Mouse (Mus musculus): ENCODE data around the gene Elovl6.

DNA sequence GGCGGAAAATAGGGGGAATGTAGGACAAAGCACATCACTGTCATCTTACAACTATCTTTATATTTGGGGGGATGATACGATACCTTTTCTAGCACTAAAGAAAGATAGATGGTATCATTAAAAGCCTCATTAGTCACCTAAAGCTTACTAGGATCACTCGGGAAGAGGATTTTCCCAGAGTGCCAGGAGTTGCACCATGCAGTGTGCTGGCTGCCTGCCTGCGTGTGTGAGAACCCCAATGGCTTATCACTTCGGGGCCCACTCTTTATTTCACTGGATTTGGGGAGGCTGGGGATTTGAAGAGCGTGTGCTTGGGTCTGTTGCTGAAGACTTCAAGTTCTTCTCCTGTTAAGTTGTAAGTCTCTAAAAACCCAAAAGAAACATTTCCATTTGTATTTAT is 73.8 kb downstream of the Elovl6 start:
- TF ChIP-seq CTCF (IDR thresholded peaks at IDR 0.05) (no peak), EP300 (IDR thresholded peaks at IDR 0.05) (no peak)
